Mouse (Mus musculus) megakaryocyte, adult 5-6 weeks (primary cell): ENCODE measurements at regions not wholly inside any gene's neighbourhood (a gene's known extent, or its start where the extent isn't known, plus 50 kb on each side); places are given as distances from the start of the nearest gene placed in this dataset.
A peak's percentile ranks its signal among the peaks of the same experiment; 100 is the strongest.

Source experiments
- ATAC-seq: 2 replicates; pipeline ENCODE4 v1.8.0; 2016; ENCODE audit warnings: mild to moderate bottlenecking, inconsistent platforms; ENCODE audit not compliant: poor library complexity, severe bottlenecking

DNA sequence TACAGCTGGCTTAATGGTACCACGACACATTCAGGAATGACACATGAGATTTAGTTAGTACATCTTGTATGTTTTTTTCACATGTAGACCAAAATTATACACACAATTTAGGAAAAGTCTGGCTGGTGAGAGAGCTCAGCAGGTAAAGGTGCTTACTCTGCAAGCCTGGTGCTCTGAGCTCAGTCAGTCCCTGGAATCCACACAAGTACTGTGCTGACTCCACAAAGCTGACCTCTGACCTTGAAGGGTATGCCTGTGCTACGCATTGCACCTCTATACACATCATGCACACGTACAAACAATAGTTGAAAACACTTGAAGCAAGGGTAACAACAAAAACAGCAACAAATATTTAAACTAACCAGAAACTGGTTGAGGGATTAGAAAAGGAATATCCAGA, 96.5 kb downstream of the Foxb1 start:
- ATAC-seq = no peak

DNA sequence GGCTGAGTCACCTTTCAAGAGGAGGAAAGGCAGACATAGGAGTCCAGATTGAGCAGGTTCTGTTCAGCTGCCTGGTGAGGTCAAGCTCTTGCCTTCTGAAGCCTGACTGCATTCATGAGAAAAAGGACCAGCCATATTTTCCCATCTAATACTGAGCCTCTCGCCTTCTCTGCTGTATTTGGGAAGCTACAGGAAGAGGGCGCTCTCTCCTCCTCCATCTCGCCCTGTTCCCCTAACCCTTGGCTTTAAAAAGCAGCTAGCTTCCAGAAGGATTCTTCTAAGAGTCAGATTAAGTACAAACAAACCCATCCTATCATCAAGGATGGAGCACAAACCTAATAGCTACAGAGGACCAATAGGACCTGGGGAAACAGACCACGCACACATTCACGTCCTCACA, 98.3 kb downstream of the Foxb1 start:
- ATAC-seq = no peak

DNA sequence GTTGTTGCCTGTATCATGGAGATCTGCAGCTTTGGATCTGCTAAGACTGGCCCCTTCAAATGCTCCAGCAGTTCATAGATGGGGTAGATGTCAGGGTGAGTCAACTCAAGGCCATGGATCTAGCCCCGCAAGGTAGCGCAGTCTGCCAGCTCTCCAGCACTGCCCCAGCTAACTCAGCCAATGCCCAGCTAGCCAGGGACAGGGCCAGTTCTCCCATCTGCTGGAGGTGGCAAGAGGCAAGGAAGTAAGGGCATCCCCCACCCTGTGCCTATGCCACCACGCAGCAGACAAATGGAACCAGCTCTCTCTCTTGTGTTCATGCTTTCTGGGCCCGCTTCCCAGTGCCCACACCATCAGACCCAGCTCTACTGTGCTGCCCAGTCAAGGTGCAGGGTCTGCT, 102.5 kb downstream of the Foxb1 start:
- no peak for ATAC-seq

DNA sequence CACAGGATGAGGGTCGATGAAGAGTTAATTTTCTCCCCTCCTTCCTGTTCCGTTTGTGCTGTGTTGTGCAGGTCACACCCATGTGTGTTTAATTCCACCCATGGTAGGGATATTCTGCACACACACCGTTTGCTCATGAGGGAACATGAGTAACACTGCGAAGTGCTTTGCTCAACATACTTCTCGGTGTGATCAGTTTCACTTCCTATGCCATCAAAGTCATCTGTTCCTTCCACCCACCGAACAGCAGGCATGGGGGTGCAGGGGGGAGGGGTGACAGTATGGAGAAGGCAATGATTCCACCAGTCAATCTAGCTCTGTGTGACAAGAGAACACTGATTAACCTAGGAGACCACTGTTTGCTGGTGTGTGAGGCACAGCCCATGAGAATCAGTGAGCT, 104.7 kb downstream of the Foxb1 start:
- peak; percentile 87 for ATAC-seq

DNA sequence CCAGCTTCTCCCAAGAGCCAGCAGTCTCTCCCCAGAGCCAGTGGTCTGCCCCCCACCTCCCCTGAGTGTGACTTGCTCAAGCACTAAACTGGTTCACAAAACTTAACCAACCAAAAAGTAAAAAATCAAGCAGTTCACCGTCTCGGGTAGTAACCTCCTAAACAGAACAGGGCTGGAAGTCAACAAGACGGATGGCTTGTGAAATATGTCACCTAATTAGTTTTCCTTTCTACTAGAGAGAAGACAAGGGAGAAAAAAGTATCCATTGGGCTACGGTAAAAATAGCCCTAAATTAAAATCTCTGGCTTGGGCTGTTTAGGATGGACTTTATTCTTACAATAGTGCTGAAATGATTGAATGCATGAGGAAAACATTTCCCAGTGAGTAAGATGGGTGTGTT, 108.6 kb downstream of the Foxb1 start:
- ATAC-seq = no peak

DNA sequence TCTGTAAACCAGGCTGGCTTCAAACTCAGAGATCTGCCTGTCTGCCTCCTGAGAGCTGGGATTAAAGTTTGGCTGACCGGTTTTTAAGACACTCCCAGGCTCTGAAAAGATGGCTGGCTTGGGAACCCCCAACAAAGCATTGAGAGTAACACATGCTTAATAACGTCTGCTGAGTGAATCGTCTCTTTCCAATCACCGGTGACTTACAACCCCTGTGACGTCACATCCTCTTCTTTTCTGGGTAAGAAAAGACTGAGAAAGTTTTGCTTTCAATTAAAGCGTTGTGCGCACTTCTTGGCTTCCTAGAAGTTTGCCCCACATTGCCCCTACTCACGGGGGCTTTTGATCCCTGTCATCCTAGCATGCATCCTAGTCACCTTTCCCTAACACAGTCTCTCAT, 109.1 kb downstream of the Foxb1 start:
- ATAC-seq = no peak

DNA sequence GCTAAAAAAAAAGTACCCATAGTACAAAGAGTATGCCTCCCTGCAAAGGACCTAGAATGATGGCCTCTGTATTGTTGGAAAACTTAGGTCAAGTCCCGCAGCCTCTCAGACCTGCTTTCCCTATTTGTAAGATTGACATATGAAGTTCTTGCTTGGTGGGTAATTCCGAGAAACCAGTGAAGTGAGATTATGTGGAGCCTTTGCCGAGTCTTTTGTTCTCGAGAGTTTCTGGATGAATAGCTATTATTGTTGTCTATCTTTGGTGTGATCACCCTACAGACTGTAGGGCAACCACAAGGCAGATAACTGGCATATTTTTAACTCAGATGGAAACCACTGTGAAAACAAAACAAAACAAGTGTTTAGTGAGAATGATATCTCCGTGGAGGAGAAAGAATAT, 118.1 kb downstream of the Foxb1 start:
- ATAC-seq = no peak

DNA sequence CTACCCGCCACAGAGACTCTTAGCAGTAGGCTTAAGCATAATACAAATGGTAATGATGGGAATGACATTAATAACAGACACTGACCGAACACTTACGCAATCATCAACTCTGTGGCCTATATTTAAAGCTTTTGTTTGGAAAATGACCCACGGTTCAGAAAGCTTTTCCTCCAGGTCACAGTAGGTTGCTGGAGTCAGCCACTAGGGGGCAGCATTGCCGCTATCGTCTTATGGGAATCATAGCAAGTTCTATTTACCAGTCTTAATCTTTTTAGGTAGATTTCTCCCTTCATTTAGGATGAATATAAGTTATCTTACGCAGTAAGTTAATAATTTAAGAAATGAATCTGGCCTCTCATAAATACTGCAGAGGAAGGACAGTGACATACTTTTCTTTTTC, 137.4 kb downstream of the Foxb1 start:
- ATAC-seq = peak; percentile 45; the same call in 1 of the 2 replicates

DNA sequence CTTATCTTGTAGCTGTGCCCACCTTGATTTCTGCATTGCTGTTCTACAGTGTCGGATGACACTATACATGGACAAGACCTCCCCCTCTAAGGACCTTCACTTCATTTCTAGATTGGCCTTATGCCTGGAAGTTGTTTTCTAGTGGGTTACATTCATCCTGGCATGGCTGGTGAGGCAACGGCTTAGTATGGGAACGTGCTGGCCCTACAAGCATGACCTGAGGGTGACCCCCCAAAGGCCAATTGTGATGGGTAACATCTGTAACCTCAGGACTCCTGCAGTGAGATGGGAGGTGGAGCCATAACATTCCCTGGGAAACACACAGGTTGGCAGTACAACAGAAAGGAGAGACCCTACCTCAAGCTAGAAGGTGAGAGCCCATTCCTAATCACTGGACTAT, 139.7 kb downstream of the Foxb1 start:
- no peak for ATAC-seq

DNA sequence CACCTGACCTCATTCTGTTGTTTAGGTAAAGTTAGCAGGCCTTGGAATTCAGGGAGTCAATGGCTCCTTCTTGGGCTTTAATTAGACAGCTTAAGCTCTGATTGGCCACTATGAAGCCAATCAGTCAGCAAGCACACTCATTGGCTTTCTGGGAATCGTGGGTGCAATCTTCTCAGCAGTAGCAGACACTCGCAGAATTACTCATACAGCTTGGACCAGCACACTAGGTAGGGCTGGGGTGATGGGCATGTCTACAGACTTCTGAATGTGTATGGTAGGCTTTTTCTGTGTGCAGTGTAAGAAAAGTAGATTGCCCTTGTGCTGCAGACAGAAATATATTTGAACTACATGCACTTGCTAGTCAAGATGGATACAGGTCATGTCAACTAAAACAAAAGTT, 143.4 kb downstream of the Foxb1 start:
- ATAC-seq = no peak

DNA sequence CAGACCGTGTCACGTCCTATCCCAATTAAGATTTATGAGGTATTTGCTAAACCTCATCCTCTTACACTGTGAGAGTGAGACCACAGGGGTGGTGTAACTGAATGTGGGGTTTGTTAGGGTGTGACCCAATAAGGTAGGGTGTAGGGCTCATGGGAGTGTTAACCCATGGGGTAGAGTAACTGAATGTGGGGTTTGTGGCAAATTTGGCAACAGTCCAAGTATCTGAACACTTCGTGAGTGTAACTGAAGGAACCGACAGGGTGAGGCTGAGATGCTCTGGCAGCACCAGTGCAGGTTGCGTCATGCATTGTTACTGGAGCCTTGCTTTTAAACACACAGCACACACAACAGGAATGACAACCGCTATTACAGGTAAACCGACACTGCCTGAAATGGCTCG, 144.1 kb downstream of the Anxa2 start:
- ATAC-seq = no peak

DNA sequence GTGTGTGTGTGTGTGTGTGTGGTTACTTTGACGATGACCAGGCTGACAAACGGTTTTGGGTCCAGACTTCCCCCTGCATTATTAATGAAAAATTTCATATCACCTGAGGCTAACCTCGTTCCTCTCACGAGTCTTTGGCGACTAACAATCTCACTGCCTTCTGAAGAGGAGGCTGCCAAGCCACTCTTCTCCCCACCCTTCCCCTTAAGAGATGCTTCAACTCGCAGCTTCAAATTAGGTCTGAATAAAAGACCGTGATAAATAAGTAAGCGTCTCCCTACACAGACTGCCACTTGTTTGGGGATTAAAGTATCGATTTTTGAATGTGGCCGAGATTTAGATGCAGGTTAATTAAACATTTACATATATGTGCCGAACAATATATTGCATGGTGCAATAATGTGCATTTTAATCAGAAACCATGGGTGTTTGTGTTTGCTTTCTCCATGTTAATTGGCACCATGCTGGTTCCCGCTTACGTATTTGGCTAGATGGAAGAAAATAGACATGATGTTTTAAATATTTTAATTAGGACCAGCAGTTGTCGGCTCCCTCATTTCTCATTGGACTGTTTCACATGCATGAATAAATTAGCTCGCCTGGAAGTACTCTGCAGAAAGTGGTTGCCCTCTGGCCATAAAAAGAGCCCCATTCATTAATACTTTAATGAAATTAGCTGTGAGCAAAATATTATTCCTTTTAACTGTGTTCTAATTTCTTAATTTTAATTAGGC, 139.1 kb downstream of the Anxa2 start:
- ATAC-seq = no peak

DNA sequence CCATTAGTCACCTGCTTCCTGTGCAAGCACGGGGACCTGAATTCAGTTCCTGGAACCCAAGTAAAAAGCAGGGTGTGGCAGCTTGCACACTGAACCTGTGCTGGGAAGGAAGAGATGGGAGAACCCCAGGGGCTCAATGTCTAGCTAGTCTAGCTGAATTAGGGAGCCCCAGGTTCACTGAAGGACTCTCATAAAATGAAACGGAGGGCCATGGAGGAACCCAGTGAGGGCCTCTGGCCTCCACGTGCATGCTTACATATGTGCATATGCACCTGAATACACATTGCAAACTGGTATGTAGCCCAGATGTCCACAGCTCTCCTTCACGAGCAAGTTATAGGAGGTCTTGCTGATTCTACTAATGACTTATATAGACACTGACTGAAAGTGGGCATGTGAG, 135.4 kb downstream of the Anxa2 start:
- ATAC-seq = no peak

DNA sequence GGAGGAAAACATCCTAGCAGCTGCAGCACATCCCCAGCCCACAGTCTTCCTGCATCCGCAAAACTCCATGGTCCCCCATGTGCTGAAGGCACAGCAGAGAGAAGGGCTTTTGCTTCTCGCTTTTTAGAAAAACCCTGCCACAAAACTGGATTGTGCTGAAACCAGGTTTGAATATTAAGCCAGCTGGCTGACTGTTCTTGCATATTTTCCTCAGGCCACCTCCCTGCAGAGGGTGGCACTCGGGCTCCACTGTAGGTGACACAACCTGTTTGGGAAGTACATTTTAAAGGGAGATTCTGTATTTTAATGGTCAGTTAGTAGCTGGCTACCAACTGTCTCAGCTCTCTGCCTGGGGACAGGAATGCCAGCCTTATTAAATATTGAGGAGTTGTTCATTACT, 133.7 kb downstream of the Anxa2 start:
- no peak for ATAC-seq

DNA sequence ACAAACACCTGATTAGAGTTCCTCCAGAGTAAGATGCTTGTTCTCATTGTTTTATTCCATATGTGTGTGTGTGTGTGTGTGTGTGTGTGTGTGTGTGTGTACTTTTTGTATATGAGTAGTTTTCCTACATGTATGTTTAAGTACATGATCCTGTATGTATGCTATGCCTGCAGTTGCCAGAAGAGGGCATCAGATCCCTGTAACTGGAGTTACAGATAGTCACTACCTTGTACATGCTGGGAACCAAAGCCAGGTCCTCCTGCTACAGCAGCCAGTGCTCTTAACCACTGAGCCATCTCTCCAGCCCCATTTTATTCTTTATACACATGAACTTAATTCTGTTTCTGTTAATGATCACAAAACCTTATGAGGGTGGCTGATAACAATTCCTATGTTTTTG, 127.8 kb downstream of the Anxa2 start:
- ATAC-seq = no peak

DNA sequence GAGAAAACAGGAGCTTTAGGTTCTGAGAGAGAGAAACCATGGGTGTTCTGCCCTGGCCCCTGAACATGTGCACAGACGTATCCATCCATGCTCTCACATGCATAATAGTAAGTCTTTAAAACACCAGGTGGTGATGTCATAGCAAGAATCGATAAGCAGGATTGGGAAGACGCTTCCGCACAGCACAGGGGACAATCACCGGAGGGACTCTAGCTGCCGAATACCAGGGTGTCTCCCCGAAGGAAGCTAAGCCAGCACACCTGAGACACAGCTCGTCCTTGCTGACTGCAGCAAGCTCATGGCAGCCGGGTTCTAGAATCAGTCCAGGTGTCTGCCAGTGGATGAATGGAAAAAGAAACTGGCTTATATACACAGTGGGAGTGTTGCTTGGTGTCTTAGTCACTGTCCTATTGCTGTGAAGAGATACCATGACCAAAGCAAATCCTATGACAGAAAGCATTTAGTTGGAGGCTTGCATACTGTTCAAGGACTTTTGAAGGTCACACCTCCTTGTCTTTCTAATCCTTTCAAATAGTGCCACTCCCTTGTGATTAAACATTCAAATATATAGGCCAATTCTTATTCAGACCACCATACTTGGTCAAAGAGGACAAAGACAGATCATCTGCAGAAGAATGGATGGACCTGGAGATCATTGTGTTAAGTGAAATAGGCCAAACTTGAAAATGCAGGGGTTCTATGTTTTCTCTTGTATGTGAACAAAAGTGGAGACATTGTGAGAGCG, 124.4 kb downstream of the Anxa2 start:
- ATAC-seq = no peak

DNA sequence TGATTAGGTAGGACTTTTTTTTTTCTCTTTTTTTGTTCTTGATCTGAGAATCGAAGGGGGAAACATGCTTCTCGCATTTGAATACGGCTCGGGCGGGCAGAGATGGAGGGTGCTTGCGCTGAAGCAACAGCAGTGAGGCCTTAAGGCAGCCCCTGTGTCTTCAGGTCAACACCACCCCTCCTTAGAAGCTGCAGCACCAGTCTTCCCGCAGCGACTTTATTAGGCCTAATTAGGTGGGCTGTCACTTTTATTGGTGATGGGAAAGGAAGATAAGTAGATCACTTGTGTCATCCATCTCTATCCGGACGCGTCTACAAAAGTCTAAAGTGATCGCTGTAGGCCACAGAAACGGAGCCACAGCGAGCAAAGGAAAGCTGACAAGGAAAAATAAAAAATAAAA, 122.0 kb downstream of the Anxa2 start:
- ATAC-seq = no peak

DNA sequence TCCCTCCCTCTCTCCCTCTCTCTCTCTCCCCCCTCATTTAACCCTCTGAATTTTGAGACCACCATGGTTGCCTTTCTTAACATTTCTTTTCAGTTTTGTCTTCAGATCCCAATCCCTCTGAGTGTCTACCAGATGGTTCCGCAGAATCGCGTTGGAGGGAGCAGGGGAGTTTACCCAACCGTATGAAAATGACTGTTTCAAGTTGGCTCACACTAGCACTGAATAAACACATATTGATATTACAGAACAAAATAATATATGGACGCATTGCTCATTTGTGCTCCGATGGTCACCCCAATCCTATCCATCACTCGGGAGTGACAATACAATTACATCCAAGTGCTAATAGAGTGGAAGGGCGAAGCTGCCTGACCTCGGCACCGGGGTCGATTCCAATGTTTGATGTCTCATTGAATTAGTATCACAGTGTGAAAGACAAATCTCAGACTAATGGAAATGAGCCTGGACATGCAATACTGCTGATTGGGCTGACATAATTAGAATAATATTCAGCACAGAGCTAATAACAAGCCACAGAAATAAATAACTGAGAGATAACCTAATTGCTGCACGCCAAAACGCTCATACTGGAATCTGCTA, 115.3 kb downstream of the Anxa2 start:
- no peak for ATAC-seq

DNA sequence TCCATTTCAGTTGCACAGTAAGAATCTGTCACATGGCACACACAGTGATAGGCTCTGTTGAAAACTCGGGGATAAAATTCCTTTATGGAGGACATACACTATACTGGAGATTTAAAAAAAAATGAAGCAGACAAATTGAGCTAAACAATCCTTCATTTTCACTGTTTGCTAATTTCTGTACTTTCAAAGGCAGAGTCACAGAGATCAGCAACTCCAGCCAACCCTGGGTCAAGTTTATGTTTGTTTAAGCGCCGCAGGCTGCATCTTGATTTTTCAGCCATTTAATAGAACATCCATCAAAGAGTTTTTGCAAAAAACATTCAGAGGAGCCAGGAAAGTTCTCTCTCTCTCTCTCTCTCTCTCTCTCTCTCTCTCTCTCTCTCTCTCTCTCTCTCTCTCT, 114.8 kb downstream of the Anxa2 start:
- no peak for ATAC-seq

DNA sequence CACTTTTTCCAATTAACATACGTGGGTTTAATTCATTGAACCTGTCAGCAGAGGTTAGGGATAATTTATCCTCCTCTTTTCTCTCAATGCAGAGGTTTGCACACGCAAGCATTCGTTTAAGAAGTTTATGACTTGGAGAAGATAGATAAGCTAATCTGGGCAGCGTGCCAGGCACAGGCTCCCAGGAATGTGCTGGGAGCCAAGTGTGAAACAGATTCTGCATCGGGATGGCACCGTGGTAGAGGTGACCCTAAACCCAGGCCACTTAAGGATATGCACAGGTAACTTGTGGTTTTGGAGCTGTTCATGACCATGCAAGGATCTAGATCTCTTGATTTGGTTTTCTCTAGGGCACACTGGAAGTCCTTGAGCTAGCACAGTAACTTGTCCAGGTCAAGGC, 113.6 kb downstream of the Anxa2 start:
- ATAC-seq = no peak

DNA sequence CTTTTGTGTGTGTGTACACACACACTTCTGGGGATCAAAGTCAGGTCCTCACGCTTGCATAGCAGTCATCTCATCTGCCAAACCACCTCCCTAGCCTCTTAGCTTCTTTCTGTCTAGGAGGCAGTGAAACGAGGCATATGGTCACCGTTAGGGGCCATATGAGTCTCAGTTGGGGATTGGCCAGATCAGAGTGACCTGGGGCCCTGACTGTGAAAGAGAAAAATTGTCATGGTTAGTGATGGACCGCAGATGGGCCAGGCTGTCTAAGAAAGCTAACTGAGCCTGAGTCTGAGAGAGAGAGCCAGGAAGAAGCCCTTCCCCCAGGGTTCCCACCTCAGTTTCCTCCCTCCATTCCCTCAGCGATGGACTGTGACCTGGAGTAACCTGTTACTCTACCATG, 89.8 kb downstream of the Anxa2 start:
- ATAC-seq = no peak
